Mouse (Mus musculus) spleen, postnatal 0 days (tissue): ENCODE data around the gene 1700012B07Rik. TPM values are rescaled to one million over a fixed set of nuclear protein-coding genes. Genes with fewer than 3 reads are reported as not detected.

ENCODE experiments used
- polyA plus RNA-seq: library from polyadenylated mRNA; unstranded; fragments of >200 nt; fragmentation: Nextera tagmentation; extraction: Ambion mirVana; gene quantifications from 2 replicates; pipeline ENCODE4 v1.2.1, GENCODE M21; 2015

1700012B07Rik gene
- polyA plus RNA-seq = not detected in 2 replicates

DNA sequence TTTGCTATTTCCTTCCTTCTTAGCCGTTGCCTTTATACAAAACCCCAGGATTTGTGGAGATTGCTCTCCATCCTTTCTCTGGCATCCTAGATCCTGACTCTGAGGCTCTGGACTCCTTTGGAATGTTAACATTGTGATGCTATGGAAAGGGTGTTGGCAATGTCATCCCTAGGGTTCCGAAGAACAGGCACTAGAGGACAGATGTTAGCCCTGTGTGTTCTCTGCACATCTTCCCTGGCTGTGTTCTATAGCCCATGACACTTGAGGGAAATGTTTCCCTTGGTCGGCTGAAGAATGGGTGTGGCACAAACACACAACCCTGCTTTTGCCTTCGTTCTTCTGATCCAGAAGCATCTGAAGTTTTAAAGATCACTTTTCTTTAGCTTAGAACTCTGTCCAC, at the start of gene 1700012B07Rik:
1700012B07Rik (minus strand) TSS at position 101 of the 400 bp plus-strand sequence.

Other genes with a start within 250 kb of the 1700012B07Rik start
- 36.7 and 42.5 TPM in 2 replicates for gene Wipi1, start 216.1 kb downstream of the 1700012B07Rik start, polyA plus RNA-seq
- 158 and 168 TPM in 2 replicates for gene Prkar1a, start 178.6 kb downstream of the 1700012B07Rik start, polyA plus RNA-seq
- gene Fam20a, start 105.8 kb downstream of the 1700012B07Rik start, polyA plus RNA-seq = 1.6 and 2.6 TPM in 2 replicates
- 0.14 and 0.17 TPM in 2 replicates for gene Abca8b, start 167.8 kb upstream of the 1700012B07Rik start, polyA plus RNA-seq